Mouse (Mus musculus): Measurements from ENCODE around the gene Tfdp2. TPM values are rescaled to one million over a fixed set of nuclear protein-coding genes. Genes with fewer than 3 reads are reported as not detected.
"Not testable (repeated sequence)": the region's sequence is repeated elsewhere in the genome, so short reads cannot be mapped to it uniquely, and the experiment has no call there.

The Tfdp2 gene
- polyA plus RNA-seq (2014; fragmentation: Nextera tagmentation; extraction: Ambion mirVana), result 64.9 and 69.9 TPM in 2 replicates

DNA sequence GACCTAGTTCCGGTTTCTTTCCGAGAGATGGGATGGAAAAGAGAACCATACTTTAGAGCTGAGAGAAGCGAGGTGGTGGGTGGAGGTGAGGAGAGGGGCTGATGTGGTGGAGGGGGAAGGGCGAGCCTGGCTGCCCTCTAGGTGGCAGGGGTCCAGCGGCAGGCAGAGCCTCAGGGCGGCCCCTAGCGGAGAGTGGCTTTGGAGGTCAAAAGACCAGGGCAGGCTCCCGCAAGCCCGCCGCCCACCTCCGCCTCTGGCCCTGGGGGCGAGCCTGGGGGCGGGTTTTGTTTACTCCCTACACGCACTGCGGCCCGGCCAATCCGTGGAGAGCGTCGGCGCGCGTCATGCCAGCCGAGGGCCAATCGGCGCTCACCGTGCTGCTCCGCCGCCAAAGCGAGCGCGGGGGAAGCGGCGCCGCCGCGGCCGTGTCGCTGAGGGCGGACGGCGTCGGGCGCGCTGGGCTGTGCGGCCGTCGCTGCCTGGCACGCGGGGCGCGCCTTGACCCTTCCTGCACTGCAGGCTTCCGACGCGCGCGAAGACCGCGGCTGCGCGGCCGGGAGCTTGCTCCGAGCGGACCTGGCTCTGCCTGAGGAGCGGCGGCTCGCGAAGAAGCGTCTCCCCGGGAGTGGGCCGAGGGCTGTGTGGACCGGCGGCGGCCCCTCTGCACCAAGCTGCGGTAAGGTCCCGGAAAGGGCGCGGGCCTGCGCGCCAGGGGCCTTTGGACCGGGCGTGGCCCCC lies at the start of gene Tfdp2:
Tfdp2 (plus strand) TSS at position 391 of the 738 bp plus-strand sequence.
- ATAC-seq (ENCODE audit: insufficient read depth, low FRiP score, low TSS enrichment), result peak; percentile 99
- WGBS, result under 1% methylated on average over 58 of the region's 81 CpGs

DNA sequence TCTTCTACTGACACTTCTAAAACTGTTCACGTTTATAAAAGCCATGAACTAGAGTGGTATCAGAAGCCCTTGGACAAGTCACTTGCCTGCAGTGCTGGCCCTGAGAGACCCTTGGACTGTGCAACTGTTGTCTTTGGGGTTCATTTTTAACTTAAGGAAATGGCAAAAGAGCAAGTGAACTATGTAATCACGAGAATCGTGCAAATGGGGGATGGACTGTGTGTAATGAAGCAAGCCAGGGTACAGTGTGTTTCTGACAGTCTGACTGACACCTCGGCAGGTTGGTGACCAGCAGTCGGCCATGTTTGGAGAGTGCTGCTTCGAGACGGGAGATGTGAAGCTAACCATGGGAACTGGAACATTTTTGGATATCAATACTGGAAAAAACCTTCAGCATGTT lies 43.3 kb upstream of the Tfdp2 start:
- no peak overlapping the region for H3K4me2 ChIP-seq (ENCODE audit: low read depth)
- H3K4me1 ChIP-seq (ENCODE audit: control insufficient read depth, insufficient read depth, low read length), result no peaks in the 10 kb centered on the region
- H3K9ac ChIP-seq (ENCODE audit: low read length), result no peak overlapping the region
- ATAC-seq (ENCODE audit: insufficient read depth, low FRiP score, low TSS enrichment) (no peak), DNase-seq (ENCODE audit: low spot score) (no peak)
- 95% methylated on average over 7 of the region's 7 CpGs for WGBS
- no peak overlapping the region for H3K27ac ChIP-seq (ENCODE audit: low read depth, low read length)
- no peaks in the 10 kb centered on the region for H3K9me3 ChIP-seq (ENCODE audit: control insufficient read depth, low read length)
- no peaks in the 10 kb centered on the region for H3K36me3 ChIP-seq (ENCODE audit: control insufficient read depth, insufficient read depth, low read length)
- no peaks in the 10 kb centered on the region for H3K27me3 ChIP-seq (ENCODE audit: control insufficient read depth, insufficient read depth, low read length)
- H3K4me3 ChIP-seq (ENCODE audit: low read depth, low read length), result no peak overlapping the region

More for the DNA sequence above, at the start of gene Tfdp2:
- H3K4me2 ChIP-seq (ENCODE audit: low read depth), result peak within 1 kb of the TSS; percentile 98
- no peaks in the 10 kb centered on the region for H3K9me3 ChIP-seq (ENCODE audit: control insufficient read depth, low read length)
- no peaks in the 10 kb centered on the region for H3K36me3 ChIP-seq (ENCODE audit: control insufficient read depth, insufficient read depth, low read length)
- H3K4me3 ChIP-seq (ENCODE audit: low read depth, low read length), result peak within 1 kb of the TSS; percentile 81
- H3K27me3 ChIP-seq (ENCODE audit: control insufficient read depth, insufficient read depth, low read length), result no peaks in the 10 kb centered on the region
- peak; percentile 94 for DNase-seq (ENCODE audit: low spot score)
- peak within 1 kb of the TSS; percentile 79 for H3K9ac ChIP-seq (ENCODE audit: low read length)
- H3K4me1 ChIP-seq (ENCODE audit: control insufficient read depth, insufficient read depth, low read length), result peaks cover 7% of the 10 kb centered on the region; the same call in 1 of the 2 replicates
- H3K27ac ChIP-seq (ENCODE audit: low read depth, low read length), result peak within 1 kb of the TSS; percentile 75

DNA sequence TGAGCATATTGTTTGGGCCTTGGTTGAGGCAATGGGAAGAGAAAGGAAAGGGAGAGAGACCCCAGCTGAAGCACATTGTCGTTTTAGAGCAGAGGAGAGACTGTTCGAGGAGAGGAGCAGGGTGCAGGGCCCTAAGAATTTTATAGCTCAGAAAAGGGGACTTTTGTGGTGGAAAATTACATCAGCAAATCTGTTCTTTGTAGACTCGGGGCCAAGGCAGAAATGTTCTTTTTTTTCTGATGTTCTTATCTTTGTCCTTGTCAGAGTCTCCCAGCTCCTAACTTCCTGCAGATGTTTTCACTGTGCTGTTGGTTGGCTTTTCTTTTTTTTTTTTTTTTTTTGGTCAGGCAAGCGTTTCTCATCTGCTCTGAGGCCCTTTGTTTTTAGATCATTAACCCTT lies 37.6 kb upstream of the Tfdp2 start:
- H3K4me3 ChIP-seq (ENCODE audit: low read depth, low read length), result no peak overlapping the region
- no peak overlapping the region for H3K4me2 ChIP-seq (ENCODE audit: low read depth)
- H3K27me3 ChIP-seq (ENCODE audit: control insufficient read depth, insufficient read depth, low read length), result no peaks in the 10 kb centered on the region
- no peak overlapping the region for H3K9ac ChIP-seq (ENCODE audit: low read length)
- ATAC-seq (ENCODE audit: insufficient read depth, low FRiP score, low TSS enrichment) (no peak), DNase-seq (ENCODE audit: low spot score) (no peak)
- no peaks in the 10 kb centered on the region for H3K4me1 ChIP-seq (ENCODE audit: control insufficient read depth, insufficient read depth, low read length)
- 53% methylated on average over 4 of the region's 4 CpGs for WGBS
- no peaks in the 10 kb centered on the region for H3K36me3 ChIP-seq (ENCODE audit: control insufficient read depth, insufficient read depth, low read length)
- H3K9me3 ChIP-seq (ENCODE audit: control insufficient read depth, low read length), result no peaks in the 10 kb centered on the region
- H3K27ac ChIP-seq (ENCODE audit: low read depth, low read length), result no peak overlapping the region

DNA sequence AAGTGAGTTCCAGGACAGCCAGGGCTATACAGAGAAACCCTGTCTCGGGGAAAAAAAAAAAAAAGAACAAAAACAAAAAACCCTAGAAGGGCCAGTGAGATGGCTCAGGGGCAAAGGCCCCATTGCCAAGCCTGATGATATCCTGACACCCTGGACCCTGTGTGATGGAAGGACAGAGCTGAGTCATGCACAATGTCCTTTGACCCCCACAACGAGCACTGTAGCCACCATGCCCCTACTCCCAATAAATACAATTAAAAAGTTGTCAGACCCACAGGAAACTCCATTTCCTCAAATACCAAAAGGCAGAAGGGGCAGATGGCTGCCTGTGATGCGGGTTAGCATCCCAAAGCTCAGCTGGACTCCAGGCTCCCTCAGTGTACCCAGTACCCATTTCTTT lies 37.0 kb upstream of the Tfdp2 start:
- H3K36me3 ChIP-seq (ENCODE audit: control insufficient read depth, insufficient read depth, low read length), result no peaks in the 10 kb centered on the region
- no peak overlapping the region for H3K4me3 ChIP-seq (ENCODE audit: low read depth, low read length)
- H3K9me3 ChIP-seq (ENCODE audit: control insufficient read depth, low read length), result no peaks in the 10 kb centered on the region
- no peak overlapping the region for H3K27ac ChIP-seq (ENCODE audit: low read depth, low read length)
- 73% methylated on average over 3 of the region's 3 CpGs for WGBS
- ATAC-seq (ENCODE audit: insufficient read depth, low FRiP score, low TSS enrichment) (no peak), DNase-seq (ENCODE audit: low spot score) (no peak)
- H3K27me3 ChIP-seq (ENCODE audit: control insufficient read depth, insufficient read depth, low read length), result no peaks in the 10 kb centered on the region
- no peak overlapping the region for H3K4me2 ChIP-seq (ENCODE audit: low read depth)
- H3K4me1 ChIP-seq (ENCODE audit: control insufficient read depth, insufficient read depth, low read length), result no peaks in the 10 kb centered on the region
- H3K9ac ChIP-seq (ENCODE audit: low read length), result no peak overlapping the region

DNA sequence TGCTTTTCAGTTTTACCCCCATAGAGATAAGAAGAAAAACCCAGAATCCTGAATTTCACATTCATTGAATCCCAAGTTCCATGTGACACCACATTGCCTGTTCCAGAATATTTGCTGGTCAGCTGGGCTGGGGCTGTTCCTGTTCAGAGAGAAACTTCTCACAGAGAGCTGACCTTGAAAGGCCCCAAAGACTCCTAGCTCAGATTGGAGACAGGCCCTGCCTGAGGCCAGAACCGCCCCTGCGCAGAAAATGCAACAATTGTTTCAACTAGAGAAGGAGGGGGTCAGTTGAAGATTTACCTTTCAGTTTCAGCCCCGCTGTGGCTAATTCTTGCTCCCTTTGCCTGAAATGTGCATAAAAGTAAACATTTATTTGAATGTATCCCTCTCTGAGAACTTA lies 35.3 kb upstream of the Tfdp2 start:
- no peak overlapping the region for H3K27ac ChIP-seq (ENCODE audit: low read depth, low read length)
- H3K9ac ChIP-seq (ENCODE audit: low read length), result no peak overlapping the region
- H3K4me1 ChIP-seq (ENCODE audit: control insufficient read depth, insufficient read depth, low read length), result no peaks in the 10 kb centered on the region
- no peak overlapping the region for H3K4me3 ChIP-seq (ENCODE audit: low read depth, low read length)
- ATAC-seq (ENCODE audit: insufficient read depth, low FRiP score, low TSS enrichment) (no peak), DNase-seq (ENCODE audit: low spot score) (no peak)
- H3K9me3 ChIP-seq (ENCODE audit: control insufficient read depth, low read length), result no peaks in the 10 kb centered on the region
- H3K4me2 ChIP-seq (ENCODE audit: low read depth), result no peak overlapping the region
- WGBS, result 90% methylated on average over 3 of the region's 3 CpGs
- H3K36me3 ChIP-seq (ENCODE audit: control insufficient read depth, insufficient read depth, low read length), result no peaks in the 10 kb centered on the region
- H3K27me3 ChIP-seq (ENCODE audit: control insufficient read depth, insufficient read depth, low read length), result no peaks in the 10 kb centered on the region

DNA sequence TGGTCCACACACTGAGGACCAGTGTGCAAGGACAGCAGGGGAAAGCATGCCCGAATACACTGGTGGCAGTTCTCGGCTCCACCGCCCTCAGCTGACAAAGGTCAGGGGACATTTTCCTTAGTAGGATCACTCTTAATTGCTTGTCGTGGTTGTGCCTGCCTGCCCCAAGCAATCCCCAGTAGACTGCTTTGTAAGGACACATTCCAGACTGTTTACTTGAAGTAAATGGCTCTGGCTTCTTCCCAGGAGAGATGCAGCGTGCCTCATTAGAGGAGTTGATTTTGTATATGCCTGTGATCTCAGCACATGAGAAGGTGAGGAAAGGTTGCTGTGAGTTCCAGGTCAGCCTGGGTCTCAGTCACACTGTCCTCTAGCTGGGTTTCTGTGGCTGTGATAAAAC lies 33.7 kb upstream of the Tfdp2 start:
- Histone ChIP-seq H3K4me3 (ENCODE audit: low read depth, low read length) (no peak overlapping the region), H3K4me2 (ENCODE audit: low read depth) (no peak overlapping the region), H3K27me3 (ENCODE audit: control insufficient read depth, insufficient read depth, low read length) (no peaks in the 10 kb centered on the region), H3K36me3 (ENCODE audit: control insufficient read depth, insufficient read depth, low read length) (no peaks in the 10 kb centered on the region), H3K9ac (ENCODE audit: low read length) (no peak overlapping the region), H3K27ac (ENCODE audit: low read depth, low read length) (no peak overlapping the region), H3K9me3 (ENCODE audit: control insufficient read depth, low read length) (no peaks in the 10 kb centered on the region), H3K4me1 (ENCODE audit: control insufficient read depth, insufficient read depth, low read length) (no peaks in the 10 kb centered on the region)
- WGBS, result 72% methylated on average over 5 of the region's 5 CpGs
- DNase-seq (ENCODE audit: low spot score), result no peak
- ATAC-seq (ENCODE audit: insufficient read depth, low FRiP score, low TSS enrichment), result no peak

DNA sequence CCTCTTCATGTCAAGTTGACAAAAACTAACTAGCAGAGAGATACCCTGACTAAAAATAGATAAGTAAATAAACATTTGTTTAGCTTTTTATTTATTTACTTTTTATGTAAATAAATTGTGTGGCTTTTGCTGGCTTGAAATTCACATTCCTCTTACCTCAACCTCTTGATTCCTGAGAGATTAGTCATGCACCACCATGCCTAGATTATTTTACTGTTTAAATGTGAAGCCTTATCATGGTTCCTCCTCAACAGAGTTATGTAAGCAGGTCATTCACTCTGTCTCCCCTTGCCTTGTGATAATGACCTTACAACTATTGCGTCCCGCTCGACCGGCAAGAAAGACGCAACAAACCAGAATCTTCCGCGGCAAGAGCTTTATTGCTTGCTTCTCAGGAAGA lies 32.6 kb upstream of the Tfdp2 start:
- H3K9me3 ChIP-seq (ENCODE audit: control insufficient read depth, low read length), result no peaks in the 10 kb centered on the region
- H3K4me2 ChIP-seq (ENCODE audit: low read depth), result no peak overlapping the region
- no peaks in the 10 kb centered on the region for H3K27me3 ChIP-seq (ENCODE audit: control insufficient read depth, insufficient read depth, low read length)
- H3K4me1 ChIP-seq (ENCODE audit: control insufficient read depth, insufficient read depth, low read length), result no peaks in the 10 kb centered on the region
- no peaks in the 10 kb centered on the region for H3K36me3 ChIP-seq (ENCODE audit: control insufficient read depth, insufficient read depth, low read length)
- no peak overlapping the region for H3K27ac ChIP-seq (ENCODE audit: low read depth, low read length)
- H3K4me3 ChIP-seq (ENCODE audit: low read depth, low read length), result no peak overlapping the region
- DNase-seq (ENCODE audit: low spot score), result no peak
- ATAC-seq (ENCODE audit: insufficient read depth, low FRiP score, low TSS enrichment), result no peak
- WGBS, result 98% methylated on average over 7 of the region's 7 CpGs
- H3K9ac ChIP-seq (ENCODE audit: low read length), result no peak overlapping the region

DNA sequence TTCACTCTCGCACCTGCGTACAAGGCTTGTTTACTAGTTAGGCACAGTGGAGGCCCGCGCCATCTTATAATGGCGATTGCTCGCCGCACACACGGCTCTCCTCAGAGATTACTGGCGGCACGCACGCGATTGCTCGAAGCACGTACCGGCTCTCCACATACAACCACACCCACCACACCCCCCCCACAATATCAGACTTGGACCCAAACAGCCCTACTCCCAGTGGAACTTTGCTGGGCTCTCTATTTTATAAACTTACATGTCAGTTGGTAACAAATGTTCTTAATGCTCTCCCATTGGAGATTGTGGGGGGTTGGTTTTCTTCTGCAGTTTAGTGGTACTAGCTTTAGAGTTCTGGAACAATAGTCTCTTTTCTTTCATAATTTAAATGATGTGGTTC lies 32.1 kb upstream of the Tfdp2 start:
- not testable (repeated sequence) for H3K36me3 ChIP-seq (ENCODE audit: control insufficient read depth, insufficient read depth, low read length); ATAC-seq (ENCODE audit: insufficient read depth, low FRiP score, low TSS enrichment)

DNA sequence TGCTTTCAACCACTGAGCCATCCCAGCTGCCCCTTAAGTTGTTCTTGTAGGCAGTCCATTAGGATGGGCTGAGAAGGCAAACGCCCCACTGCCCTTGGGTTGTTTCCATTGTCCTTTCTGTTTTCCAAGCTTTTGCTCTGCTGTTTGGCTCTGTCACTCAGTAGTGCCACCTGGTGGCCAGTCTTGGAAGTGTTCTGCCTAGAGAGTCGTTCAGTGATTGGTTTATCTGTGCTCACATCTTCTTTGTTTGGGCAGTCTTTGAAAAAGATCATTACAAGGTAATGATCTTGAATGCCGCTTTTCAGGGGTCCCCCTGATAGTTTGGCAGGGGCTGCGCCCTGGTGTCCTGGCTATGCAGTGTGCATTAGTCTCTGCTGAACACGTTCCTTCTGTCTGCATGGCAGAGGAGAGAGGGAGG lies 28.9 kb upstream of the Tfdp2 start:
- no peak overlapping the region for H3K9ac ChIP-seq (ENCODE audit: low read length)
- H3K36me3 ChIP-seq (ENCODE audit: control insufficient read depth, insufficient read depth, low read length), result no peaks in the 10 kb centered on the region
- peak; percentile 86 for DNase-seq (ENCODE audit: low spot score)
- H3K27me3 ChIP-seq (ENCODE audit: control insufficient read depth, insufficient read depth, low read length), result no peaks in the 10 kb centered on the region
- WGBS, result 24% methylated on average over 5 of the region's 5 CpGs
- peak; percentile 60 for ATAC-seq (ENCODE audit: insufficient read depth, low FRiP score, low TSS enrichment)
- H3K4me1 ChIP-seq (ENCODE audit: control insufficient read depth, insufficient read depth, low read length), result no peaks in the 10 kb centered on the region
- no peaks in the 10 kb centered on the region for H3K9me3 ChIP-seq (ENCODE audit: control insufficient read depth, low read length)
- H3K27ac ChIP-seq (ENCODE audit: low read depth, low read length), result no peak overlapping the region
- no peak overlapping the region for H3K4me2 ChIP-seq (ENCODE audit: low read depth)
- no peak overlapping the region for H3K4me3 ChIP-seq (ENCODE audit: low read depth, low read length)

More for the DNA sequence above, 32.1 kb upstream of the Tfdp2 start:
- DNase-seq (ENCODE audit: low spot score); H3K4me1 ChIP-seq (ENCODE audit: control insufficient read depth, insufficient read depth, low read length); H3K27ac ChIP-seq (ENCODE audit: low read depth, low read length); H3K27me3 ChIP-seq (ENCODE audit: control insufficient read depth, insufficient read depth, low read length); H3K9ac ChIP-seq (ENCODE audit: low read length); H3K9me3 ChIP-seq (ENCODE audit: control insufficient read depth, low read length); H3K4me2 ChIP-seq (ENCODE audit: low read depth); H3K4me3 ChIP-seq (ENCODE audit: low read depth, low read length): not testable (repeated sequence)
- 97% methylated on average over 15 of the region's 15 CpGs for WGBS
